Mouse (Mus musculus) thymus, postnatal 36 days (tissue): Measurements from ENCODE around the gene Eif2ak3.

Experiments used
- DNase-seq, 2 experiments: peaks; one replicate each; pipeline ENCODE4 v3.0.0; 2022; ENCODE audit warnings: mixed read lengths in 2 of 2

The Eif2ak3 gene

GRCm38 (mm10) chr6:70831179-70831839 lies 13.0 kb upstream of the Eif2ak3 start:
- DNase-seq = no peak

GRCm38 (mm10) chr6:70837297-70837696 lies 7.0 kb upstream of the Eif2ak3 start:
- DNase-seq = no peak

- DNase-seq = peak in 1 of 2 experiments; percentile 34
Measured at GRCm38 (mm10) chr6:70838532-70838931, 5.8 kb upstream of the Eif2ak3 start.

- no peak for DNase-seq
Measured at GRCm38 (mm10) chr6:70840281-70840680, 4.0 kb upstream of the Eif2ak3 start.

GRCm38 (mm10) chr6:70842991-70843390 lies 1.3 kb upstream of the Eif2ak3 start:
- no peak for DNase-seq

- peak in 1 of 2 experiments; percentile 43 for DNase-seq
Measured at GRCm38 (mm10) chr6:70844896-70845646, 756 bp downstream of the Eif2ak3 start.

GRCm38 (mm10) chr6:70847386-70847785 lies 3.1 kb downstream of the Eif2ak3 start:
- DNase-seq = no peak

- no peak for DNase-seq
Measured at GRCm38 (mm10) chr6:70853371-70853770, 9.1 kb downstream of the Eif2ak3 start.

- no peak for DNase-seq
Measured at GRCm38 (mm10) chr6:70855529-70856309, 11.4 kb downstream of the Eif2ak3 start.

GRCm38 (mm10) chr6:70862726-70863125 lies 18.4 kb downstream of the Eif2ak3 start:
- peak; percentile 26 to 47 for DNase-seq

GRCm38 (mm10) chr6:70864285-70864684 lies 20.0 kb downstream of the Eif2ak3 start:
- no peak for DNase-seq

GRCm38 (mm10) chr6:70866761-70867160 lies 22.4 kb downstream of the Eif2ak3 start:
- DNase-seq = no peak

GRCm38 (mm10) chr6:70867297-70867696 lies 23.0 kb downstream of the Eif2ak3 start:
- no peak for DNase-seq

GRCm38 (mm10) chr6:70871511-70871980 lies 27.2 kb downstream of the Eif2ak3 start:
- DNase-seq = no peak

- DNase-seq = no peak
Measured at GRCm38 (mm10) chr6:70872128-70872527, 27.8 kb downstream of the Eif2ak3 start.

GRCm38 (mm10) chr6:70872570-70872969 lies 28.3 kb downstream of the Eif2ak3 start:
- no peak for DNase-seq

GRCm38 (mm10) chr6:70874035-70874775 lies 29.9 kb downstream of the Eif2ak3 start:
- peak in 1 of 2 experiments; percentile 19 for DNase-seq

GRCm38 (mm10) chr6:70875017-70875416 lies 30.7 kb downstream of the Eif2ak3 start:
- no peak for DNase-seq

- DNase-seq = peak; percentile 60 to 69
Measured at GRCm38 (mm10) chr6:70880714-70881304, 36.5 kb downstream of the Eif2ak3 start.

- DNase-seq = no peak
Measured at GRCm38 (mm10) chr6:70887993-70888392, 43.7 kb downstream of the Eif2ak3 start.

GRCm38 (mm10) chr6:70898166-70898565 lies 53.9 kb downstream of the Eif2ak3 start:
- no peak for DNase-seq

GRCm38 (mm10) chr6:70899594-70900003 lies 55.3 kb downstream of the Eif2ak3 start:
- DNase-seq = no peak
